In genomic region chr15:84613536-84614527, GRCm38 (mm10) we compare ENCODE assay signal across 8 mouse cellular contexts. TPM values are rescaled to one million over a fixed set of nuclear protein-coding genes. Genes with fewer than 3 reads are reported as not detected.
DNase-seq lines count a peak whose midpoint lies in the region; ATAC-seq lines count a peak whose summit lies in the region.

No protein-coding gene starts in this region.

- peak; percentile 39; the same call in 1 of the 2 replicates for ATAC-seq in intestine, embryonic 16.5 days

- intact Hi-C loops in left cerebral cortex, postnatal 14 days (cut with DNase I): loop anchor here (1.0 to 5.0 kb wide), 3 partner anchors 167 to 402 kb away; partner anchors contain the start of gene Shisal1

- 0 out of 2 replicates have a peak, but pooled peaks cover 2% of the 10 kb centered on the region for H3K27me3 ChIP-seq in intestine, embryonic 16.5 days (replicated peaks; ENCODE audit: control insufficient read depth, insufficient read depth, low read length)
- peaks cover 49% of the 10 kb centered on the region for H3K27me3 ChIP-seq in midbrain, embryonic 10.5 days (ENCODE audit: low read depth, poor library complexity, severe bottlenecking)

- H3K9ac ChIP-seq in intestine, embryonic 16.5 days (ENCODE audit: low read depth, low read length): no peak overlapping the region

- no peaks in the 10 kb centered on the region for H3K9me3 ChIP-seq in intestine, embryonic 16.5 days (ENCODE audit: control insufficient read depth, low read length)
- H3K9me3 ChIP-seq in midbrain, embryonic 10.5 days (replicated peaks): 0 out of 2 replicates have a peak, but pooled peaks cover 3% of the 10 kb centered on the region

- no peak overlapping the region for H3K4me3 ChIP-seq in intestine, embryonic 16.5 days (ENCODE audit: low read length)
- H3K4me3 ChIP-seq in midbrain, embryonic 10.5 days: no peak overlapping the region

- H3K4me2 ChIP-seq in intestine, embryonic 16.5 days (ENCODE audit: low read depth, low read length): no peak overlapping the region

- H3K4me1 ChIP-seq in intestine, embryonic 16.5 days (ENCODE audit: control insufficient read depth, insufficient read depth, low read length): peaks cover 9% of the 10 kb centered on the region; the same call in 1 of the 2 replicates
- H3K4me1 ChIP-seq in midbrain, embryonic 10.5 days: peaks cover 49% of the 10 kb centered on the region

- H3K27ac ChIP-seq in intestine, embryonic 16.5 days (ENCODE audit: low read length): no peak overlapping the region
- 0 out of 2 replicates have a peak overlapping the region, but pooled peaks have one; percentile 35 for H3K27ac ChIP-seq in midbrain, embryonic 10.5 days (replicated peaks)

- peak; percentile 79 for DNase-seq in adrenal gland, adult 8-10 months
- DNase-seq in embryo, embryonic 11.5 days (ENCODE audit: low read depth, low spot score): peak; percentile 79
- DNase-seq in gastrocnemius, postnatal 4 days (ENCODE audit: low spot score in 2 of 2): peak; percentile 85 to 89
- DNase-seq in left cerebral cortex, postnatal 14 days (ENCODE audit: low spot score in 2 of 2): peak; percentile 95 to 97
- peak; percentile 87 for DNase-seq in midbrain, embryonic 10.5 days (ENCODE audit: low spot score)
- DNase-seq in right cerebral cortex, postnatal 25 days: peak; percentile 86
- peak; percentile 86 to 89 for DNase-seq in urinary bladder, postnatal 36 days (ENCODE audit: low spot score in 2 of 2)

- no peaks in the 10 kb centered on the region for H3K36me3 ChIP-seq in intestine, embryonic 16.5 days (ENCODE audit: control insufficient read depth, insufficient read depth, low read length)
- 0 out of 2 replicates have a peak, but pooled peaks cover under 1% of the 10 kb centered on the region for H3K36me3 ChIP-seq in midbrain, embryonic 10.5 days

- WGBS in intestine, embryonic 16.5 days: 47% methylated on average over 17 of the region's 17 CpGs
- 55% methylated on average over 17 of the region's 17 CpGs for WGBS in midbrain, embryonic 10.5 days

RNA-seq across cellular contexts. Expression of gene Prr5, which starts 55.6 kb away (rescaled TPM):
- total RNA-seq in adrenal gland, adult 8-10 months (2022): 1 to 10 TPM; 4.8 to 8.3 (median 6.0) TPM
- 10 to 100 TPM; 22.8 to 24.6 TPM for total RNA-seq in gastrocnemius, postnatal 4 days (2021)
- 69.1 and 81.3 TPM in 2 replicates for polyA plus RNA-seq in intestine, embryonic 16.5 days (2015; fragmentation: Nextera tagmentation; extraction: Ambion mirVana)
- total RNA-seq in left cerebral cortex, postnatal 14 days (2021): 10 to 100 TPM; 11.9 to 13.7 TPM
- polyA plus RNA-seq in midbrain, embryonic 10.5 days (2016; fragmentation: Nextera tagmentation; extraction: Ambion mirVana): 14.7 and 17.1 TPM in 2 replicates

RNA-seq across cellular contexts. Expression of gene Rtl6, which starts 56.2 kb away (rescaled TPM):
- total RNA-seq in adrenal gland, adult 8-10 months (2022): 1 to 10 TPM; 8.0 to 9.9 (median 8.6) TPM
- total RNA-seq in gastrocnemius, postnatal 4 days (2021): 1 to 10 TPM; 8.1 to 9.7 TPM
- polyA plus RNA-seq in intestine, embryonic 16.5 days (2015; fragmentation: Nextera tagmentation; extraction: Ambion mirVana): 8.1 and 8.2 TPM in 2 replicates
- total RNA-seq in left cerebral cortex, postnatal 14 days (2021): 10 to 100 TPM; 57.5 to 65.8 TPM
- 27.4 and 37.4 TPM in 2 replicates for polyA plus RNA-seq in midbrain, embryonic 10.5 days (2016; fragmentation: Nextera tagmentation; extraction: Ambion mirVana)

Comparison
In these comparisons a context has a peak if more than half of its experiments do, and no peak if none do; other contexts are left out.
1. RNA of gene Rtl6, which starts 56.2 kb away (total RNA-seq): 57.5 to 65.8 TPM in left cerebral cortex, postnatal 14 days; 8.1 to 9.7 TPM in gastrocnemius, postnatal 4 days and 8.0 to 9.9 TPM in adrenal gland, adult 8-10 months; every median in the first group is over 4 times any median in the second.
2. Peak in every context shown above with its lines, with median percentiles within 50 percentile points of each other: DNase-seq.